Mouse (Mus musculus): ENCODE measurements around the gene Elk3. TPM values are rescaled to one million over a fixed set of nuclear protein-coding genes. Genes with fewer than 3 reads are reported as not detected.

Gene Elk3
- polyA plus RNA-seq, 1 experiment: 47.2 TPM

- no peak overlapping the region for H3K4me3 ChIP-seq (ENCODE audit: control insufficient read depth, insufficient read depth, low read length)
- WGBS: 90% methylated on average over 12 of the region's 12 CpGs
- no peak overlapping the region for H3K27ac ChIP-seq (ENCODE audit: control insufficient read depth, insufficient read depth, low read length)
- no peak for DNase-seq
- no peaks in the 10 kb centered on the region for H3K4me1 ChIP-seq (replicated peaks; ENCODE audit: control insufficient read depth, insufficient read depth, low read length)
- peaks cover 20% of the 10 kb centered on the region; the same call in 1 of the 2 replicates for H3K36me3 ChIP-seq (ENCODE audit: control insufficient read depth, insufficient read depth, low read length)
- TF ChIP-seq POLR2A (IDR thresholded peaks at IDR 0.05; ENCODE audit: control insufficient read depth, extremely low read depth, insufficient read depth, low read length, poor library complexity) (no peak), CTCF (IDR thresholded peaks at IDR 0.05; ENCODE audit: borderline replicate concordance, control insufficient read depth, extremely low read depth, insufficient read depth, low read length, poor library complexity) (no peak)
- no peaks in the 10 kb centered on the region for H3K27me3 ChIP-seq (ENCODE audit: control insufficient read depth, insufficient read depth, low read length)
Observed at GRCm38 (mm10) chr10:93282526-93282964, 28.4 kb downstream of the Elk3 start.

- Histone ChIP-seq H3K36me3 (ENCODE audit: control insufficient read depth, insufficient read depth, low read length) (peaks cover 20% of the 10 kb centered on the region; the same call in 1 of the 2 replicates), H3K27me3 (ENCODE audit: control insufficient read depth, insufficient read depth, low read length) (no peaks in the 10 kb centered on the region), H3K4me1 (replicated peaks; ENCODE audit: control insufficient read depth, insufficient read depth, low read length) (peaks cover 11% of the 10 kb centered on the region), H3K27ac (ENCODE audit: control insufficient read depth, insufficient read depth, low read length) (no peak overlapping the region), H3K4me3 (ENCODE audit: control insufficient read depth, insufficient read depth, low read length) (no peak overlapping the region)
- DNase-seq: no peak
- WGBS: 92% methylated on average over 7 of the region's 7 CpGs
- TF ChIP-seq CTCF (IDR thresholded peaks at IDR 0.05; ENCODE audit: borderline replicate concordance, control insufficient read depth, extremely low read depth, insufficient read depth, low read length, poor library complexity) (no peak), POLR2A (IDR thresholded peaks at IDR 0.05; ENCODE audit: control insufficient read depth, extremely low read depth, insufficient read depth, low read length, poor library complexity) (no peak)
Observed at GRCm38 (mm10) chr10:93281092-93281491, 29.8 kb downstream of the Elk3 start.

- TF ChIP-seq POLR2A (IDR thresholded peaks at IDR 0.05; ENCODE audit: control insufficient read depth, extremely low read depth, insufficient read depth, low read length, poor library complexity) (no peak), CTCF (IDR thresholded peaks at IDR 0.05; ENCODE audit: borderline replicate concordance, control insufficient read depth, extremely low read depth, insufficient read depth, low read length, poor library complexity) (no peak)
- Histone ChIP-seq H3K27me3 (ENCODE audit: control insufficient read depth, insufficient read depth, low read length) (no peaks in the 10 kb centered on the region), H3K36me3 (ENCODE audit: control insufficient read depth, insufficient read depth, low read length) (peaks cover 23% of the 10 kb centered on the region; the same call in 1 of the 2 replicates), H3K4me3 (ENCODE audit: control insufficient read depth, insufficient read depth, low read length) (no peak overlapping the region), H3K4me1 (replicated peaks; ENCODE audit: control insufficient read depth, insufficient read depth, low read length) (peaks cover 15% of the 10 kb centered on the region), H3K27ac (ENCODE audit: control insufficient read depth, insufficient read depth, low read length) (no peak overlapping the region)
- DNase-seq: no peak
- 95% methylated on average over 12 of the region's 12 CpGs for WGBS
Observed at GRCm38 (mm10) chr10:93280586-93280985, 30.3 kb downstream of the Elk3 start.

GRCm38 (mm10) chr10:93279062-93279461 lies 31.9 kb downstream of the Elk3 start:
- peaks cover 18% of the 10 kb centered on the region; the same call in 1 of the 2 replicates for H3K36me3 ChIP-seq (ENCODE audit: control insufficient read depth, insufficient read depth, low read length)

GRCm38 (mm10) chr10:93278361-93278760 lies 32.6 kb downstream of the Elk3 start:
- 95% methylated on average over 8 of the region's 8 CpGs for WGBS
- no peak overlapping the region for H3K4me3 ChIP-seq (ENCODE audit: control insufficient read depth, insufficient read depth, low read length)
- H3K36me3 ChIP-seq (ENCODE audit: control insufficient read depth, insufficient read depth, low read length): peaks cover 13% of the 10 kb centered on the region; the same call in 1 of the 2 replicates
- H3K4me1 ChIP-seq (replicated peaks; ENCODE audit: control insufficient read depth, insufficient read depth, low read length): peaks cover 30% of the 10 kb centered on the region
- no peak overlapping the region for H3K27ac ChIP-seq (ENCODE audit: control insufficient read depth, insufficient read depth, low read length)
- no peaks in the 10 kb centered on the region for H3K27me3 ChIP-seq (ENCODE audit: control insufficient read depth, insufficient read depth, low read length)
- no peak for DNase-seq
- TF ChIP-seq POLR2A (IDR thresholded peaks at IDR 0.05; ENCODE audit: control insufficient read depth, extremely low read depth, insufficient read depth, low read length, poor library complexity) (no peak), CTCF (IDR thresholded peaks at IDR 0.05; ENCODE audit: borderline replicate concordance, control insufficient read depth, extremely low read depth, insufficient read depth, low read length, poor library complexity) (no peak)

More at GRCm38 (mm10) chr10:93279062-93279461, 31.9 kb downstream of the Elk3 start:
- H3K27me3 ChIP-seq (ENCODE audit: control insufficient read depth, insufficient read depth, low read length): no peaks in the 10 kb centered on the region
- no peak for DNase-seq
- H3K4me3 ChIP-seq (ENCODE audit: control insufficient read depth, insufficient read depth, low read length): no peak overlapping the region
- TF ChIP-seq CTCF (IDR thresholded peaks at IDR 0.05; ENCODE audit: borderline replicate concordance, control insufficient read depth, extremely low read depth, insufficient read depth, low read length, poor library complexity) (no peak), POLR2A (IDR thresholded peaks at IDR 0.05; ENCODE audit: control insufficient read depth, extremely low read depth, insufficient read depth, low read length, poor library complexity) (no peak)
- no peak overlapping the region for H3K27ac ChIP-seq (ENCODE audit: control insufficient read depth, insufficient read depth, low read length)
- H3K4me1 ChIP-seq (replicated peaks; ENCODE audit: control insufficient read depth, insufficient read depth, low read length): peaks cover 29% of the 10 kb centered on the region
- 92% methylated on average over 9 of the region's 9 CpGs for WGBS

- TF ChIP-seq POLR2A (IDR thresholded peaks at IDR 0.05; ENCODE audit: control insufficient read depth, extremely low read depth, insufficient read depth, low read length, poor library complexity): no peak
- Histone ChIP-seq H3K36me3 (ENCODE audit: control insufficient read depth, insufficient read depth, low read length) (peaks cover 3% of the 10 kb centered on the region; the same call in 1 of the 2 replicates), H3K4me3 (ENCODE audit: control insufficient read depth, insufficient read depth, low read length) (no peak overlapping the region), H3K4me1 (replicated peaks; ENCODE audit: control insufficient read depth, insufficient read depth, low read length) (peaks cover 45% of the 10 kb centered on the region), H3K27me3 (ENCODE audit: control insufficient read depth, insufficient read depth, low read length) (no peaks in the 10 kb centered on the region), H3K27ac (ENCODE audit: control insufficient read depth, insufficient read depth, low read length) (no peak overlapping the region)
- DNase-seq: no peak
- 95% methylated on average over 9 of the region's 9 CpGs for WGBS
Observed at GRCm38 (mm10) chr10:93276857-93277256, 34.1 kb downstream of the Elk3 start.

- peaks cover 46% of the 10 kb centered on the region for H3K4me1 ChIP-seq (replicated peaks; ENCODE audit: control insufficient read depth, insufficient read depth, low read length)
- H3K27me3 ChIP-seq (ENCODE audit: control insufficient read depth, insufficient read depth, low read length): no peaks in the 10 kb centered on the region
- H3K4me3 ChIP-seq (ENCODE audit: control insufficient read depth, insufficient read depth, low read length): no peak overlapping the region
- TF ChIP-seq POLR2A (IDR thresholded peaks at IDR 0.05; ENCODE audit: control insufficient read depth, extremely low read depth, insufficient read depth, low read length, poor library complexity): no peak
- no peak for TF ChIP-seq CTCF (IDR thresholded peaks at IDR 0.05; ENCODE audit: borderline replicate concordance, control insufficient read depth, extremely low read depth, insufficient read depth, low read length, poor library complexity)
- DNase-seq: no peak
- no peak overlapping the region for H3K27ac ChIP-seq (ENCODE audit: control insufficient read depth, insufficient read depth, low read length)
- H3K36me3 ChIP-seq (ENCODE audit: control insufficient read depth, insufficient read depth, low read length): peaks cover 3% of the 10 kb centered on the region; the same call in 1 of the 2 replicates
- 81% methylated on average over 16 of the region's 16 CpGs for WGBS
Observed at GRCm38 (mm10) chr10:93276349-93276763, 34.6 kb downstream of the Elk3 start.
